Mouse (Mus musculus) E14TG2a.4 (cell line): ENCODE measurements around the gene Cdh24.
A peak's percentile ranks its signal among the peaks of the same experiment; 100 is the strongest.

ENCODE experiments used
- CTCF ChIP-seq: conservative IDR thresholded peaks from 2 replicates; pipeline ENCODE4 v1.5.1; 2014; ENCODE audit warnings: low read length
- POU5F1 ChIP-seq: IDR thresholded peaks from 2 replicates; pipeline ENCODE4 v1.6.1; 2014; ENCODE audit warnings: low read length, borderline replicate concordance

DNA sequence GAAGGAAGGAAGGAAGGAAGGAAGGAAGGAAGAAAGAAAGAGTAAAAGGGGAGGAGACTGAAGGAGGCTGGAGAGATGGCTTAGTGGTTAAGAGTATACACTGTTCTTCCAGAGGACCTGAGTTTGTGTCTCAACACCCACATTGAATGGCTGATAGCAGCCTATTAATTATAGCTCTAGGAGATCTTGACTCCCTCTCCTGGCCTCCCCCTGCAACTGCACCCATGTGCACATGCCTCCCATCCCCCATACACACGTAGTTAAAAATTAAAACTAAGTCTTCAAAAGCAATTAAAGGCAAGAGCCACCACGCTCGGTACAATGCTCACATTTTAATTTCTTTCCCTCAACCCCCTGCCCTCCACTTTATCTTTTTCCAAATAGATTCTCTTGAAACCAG lies 47.1 kb downstream of the Cdh24 start:
- TF ChIP-seq CTCF (peak; percentile 59), POU5F1 (no peak)
